Mouse (Mus musculus) cortical plate, adult 2 months (tissue): ENCODE results near the gene Gfpt2. TPM values are rescaled to one million over a fixed set of nuclear protein-coding genes. Genes with fewer than 3 reads are reported as not detected.
"Not testable (repeated sequence)": the region's sequence is repeated elsewhere in the genome, so short reads cannot be mapped to it uniquely, and the experiment has no call there.

Experiments used
- H3K27ac ChIP-seq: fragments of 200-500 bp; 2 replicates; pipeline ENCODE4 v1.5.1; 2012; ENCODE audit warnings: low read length, control low read depth, inconsistent platforms; ENCODE audit not compliant: insufficient read depth
- H3K4me1 ChIP-seq: fragments of 200-500 bp; 2 replicates; pipeline ENCODE4 v1.6.1; 2011; ENCODE audit warnings: low read length; ENCODE audit not compliant: control insufficient read depth, insufficient read depth
- H3K4me3 ChIP-seq: fragments of 200-500 bp; 2 replicates; pipeline ENCODE4 v1.5.1; 2011; ENCODE audit warnings: mild to moderate bottlenecking, low read length, control low read depth; ENCODE audit not compliant: insufficient read depth
- CTCF ChIP-seq: fragments of 200-500 bp; IDR thresholded peaks from 2 replicates; pipeline ENCODE4 v1.5.1; 2011; ENCODE audit warnings: mild to moderate bottlenecking, control low read depth, low read length; ENCODE audit not compliant: insufficient read depth; ENCODE audit errors: extremely low read depth
- POLR2A ChIP-seq: fragments of 200-500 bp; IDR thresholded peaks from 2 replicates; pipeline ENCODE4 v1.6.1; 2011; ENCODE audit warnings: mild to moderate bottlenecking, low read length, control low read depth; ENCODE audit not compliant: insufficient read depth; ENCODE audit errors: extremely low read depth
- polyA plus RNA-seq: library from polyadenylated mRNA; depleted of rRNA; stranded (reverse); fragments of >200 nt; gene quantifications from 2 replicates; pipeline ENCODE4 v1.2.3, GENCODE M21; 2012

The Gfpt2 gene
- polyA plus RNA-seq, 1 experiment, result 11.4 TPM

DNA sequence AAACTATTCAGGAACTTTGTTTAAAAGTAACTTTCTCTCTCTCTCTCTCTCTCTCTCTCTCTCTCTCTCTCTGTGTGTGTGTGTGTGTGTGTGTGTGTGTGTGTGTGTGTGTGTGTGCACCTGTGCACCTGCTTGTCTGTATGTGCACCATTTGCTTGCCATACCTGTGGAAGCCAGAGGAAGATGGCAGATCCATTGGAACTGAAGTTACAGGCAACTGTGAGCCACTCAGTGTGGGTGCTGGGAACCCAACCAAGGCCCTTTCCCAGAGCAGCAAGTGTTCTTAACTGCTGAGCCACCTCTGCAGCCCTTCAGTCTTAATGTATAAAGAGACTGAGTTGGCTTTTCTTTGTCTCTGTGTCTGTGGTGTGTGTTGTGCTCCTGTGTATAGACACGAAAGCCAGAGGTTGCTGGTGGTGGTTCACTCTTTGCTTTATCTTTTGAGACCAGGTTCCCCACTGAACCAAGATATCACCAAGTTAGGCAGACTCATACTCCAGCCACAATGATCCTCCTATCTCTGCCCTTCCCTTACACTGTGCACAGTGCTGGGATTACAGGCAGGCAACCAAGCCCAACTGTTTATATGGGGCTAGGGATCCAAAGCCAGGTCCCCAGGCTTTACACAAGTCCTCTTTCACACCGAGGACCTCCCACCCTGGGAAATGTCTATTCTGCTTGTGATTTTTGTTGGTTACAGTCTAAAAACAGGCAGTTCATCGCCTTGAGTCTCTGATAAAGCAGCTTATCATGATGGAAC is 28.4 kb upstream of the Gfpt2 start:
- no peak overlapping the region for H3K4me3 ChIP-seq
- no peak overlapping the region for H3K27ac ChIP-seq
- no peak for TF ChIP-seq POLR2A
- TF ChIP-seq CTCF, result no peak
- H3K4me1 ChIP-seq, result no peaks in the 10 kb centered on the region

DNA sequence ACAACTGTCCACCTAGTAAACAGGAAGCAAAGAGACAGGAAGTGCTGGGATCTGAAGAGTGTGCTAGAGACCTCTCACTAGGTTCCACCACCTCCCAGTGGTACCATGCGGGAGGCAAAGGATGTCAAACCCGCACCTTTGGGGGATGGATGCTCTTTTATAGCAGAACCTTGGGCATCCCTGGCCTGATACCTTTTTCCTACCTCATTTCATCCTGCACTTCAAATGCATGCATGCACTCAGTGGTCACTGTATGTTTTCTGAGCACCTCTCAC is 27.9 kb upstream of the Gfpt2 start:
- Histone ChIP-seq H3K27ac (no peak overlapping the region), H3K4me3 (no peak overlapping the region), H3K4me1 (no peaks in the 10 kb centered on the region)
- no peak for TF ChIP-seq CTCF
- TF ChIP-seq POLR2A, result no peak

DNA sequence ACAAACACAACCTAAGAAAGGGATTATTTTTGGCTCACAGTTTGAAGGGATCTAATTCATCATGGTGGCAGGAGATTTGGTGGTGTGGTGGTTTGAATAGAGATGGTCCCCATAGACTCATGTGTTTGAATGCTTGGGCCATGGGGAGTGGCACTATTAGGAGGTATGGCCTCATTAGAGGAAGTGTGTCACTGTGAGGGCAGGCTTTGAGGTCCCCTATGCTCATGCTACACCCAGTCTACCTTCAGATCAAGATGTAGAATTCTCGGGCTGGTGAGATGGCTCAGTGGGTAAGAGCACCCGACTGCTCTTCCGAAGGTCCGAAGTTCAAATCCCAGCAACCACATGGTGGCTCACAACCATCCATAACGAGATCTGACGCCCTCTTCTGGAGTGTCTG is 26.5 kb upstream of the Gfpt2 start:
- H3K27ac ChIP-seq, H3K4me3 ChIP-seq, H3K4me1 ChIP-seq: not testable (repeated sequence)

DNA sequence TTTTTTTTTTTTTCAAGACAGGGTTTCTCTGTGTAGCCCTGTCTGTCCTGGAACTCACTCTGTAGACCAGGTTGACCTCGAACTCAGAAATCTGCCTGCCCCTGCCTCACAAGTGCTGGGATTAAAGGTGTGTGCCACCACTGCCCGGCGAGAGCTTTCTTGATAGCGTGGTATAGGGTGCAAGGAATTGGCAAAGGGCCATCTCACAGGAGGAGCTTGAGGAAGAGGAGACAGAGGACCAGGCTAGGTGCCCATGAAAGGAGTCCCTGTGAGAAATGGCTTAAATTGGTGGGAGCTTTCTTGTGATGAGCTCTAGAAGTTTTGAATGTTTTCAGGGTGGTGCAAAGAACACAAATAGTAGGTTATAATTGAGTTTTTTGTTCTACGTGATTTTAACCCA is 25.2 kb upstream of the Gfpt2 start:
- Histone ChIP-seq H3K4me3 (no peak overlapping the region), H3K27ac (no peak overlapping the region), H3K4me1 (no peaks in the 10 kb centered on the region)
- no peak for TF ChIP-seq POLR2A
- TF ChIP-seq CTCF, result no peak

DNA sequence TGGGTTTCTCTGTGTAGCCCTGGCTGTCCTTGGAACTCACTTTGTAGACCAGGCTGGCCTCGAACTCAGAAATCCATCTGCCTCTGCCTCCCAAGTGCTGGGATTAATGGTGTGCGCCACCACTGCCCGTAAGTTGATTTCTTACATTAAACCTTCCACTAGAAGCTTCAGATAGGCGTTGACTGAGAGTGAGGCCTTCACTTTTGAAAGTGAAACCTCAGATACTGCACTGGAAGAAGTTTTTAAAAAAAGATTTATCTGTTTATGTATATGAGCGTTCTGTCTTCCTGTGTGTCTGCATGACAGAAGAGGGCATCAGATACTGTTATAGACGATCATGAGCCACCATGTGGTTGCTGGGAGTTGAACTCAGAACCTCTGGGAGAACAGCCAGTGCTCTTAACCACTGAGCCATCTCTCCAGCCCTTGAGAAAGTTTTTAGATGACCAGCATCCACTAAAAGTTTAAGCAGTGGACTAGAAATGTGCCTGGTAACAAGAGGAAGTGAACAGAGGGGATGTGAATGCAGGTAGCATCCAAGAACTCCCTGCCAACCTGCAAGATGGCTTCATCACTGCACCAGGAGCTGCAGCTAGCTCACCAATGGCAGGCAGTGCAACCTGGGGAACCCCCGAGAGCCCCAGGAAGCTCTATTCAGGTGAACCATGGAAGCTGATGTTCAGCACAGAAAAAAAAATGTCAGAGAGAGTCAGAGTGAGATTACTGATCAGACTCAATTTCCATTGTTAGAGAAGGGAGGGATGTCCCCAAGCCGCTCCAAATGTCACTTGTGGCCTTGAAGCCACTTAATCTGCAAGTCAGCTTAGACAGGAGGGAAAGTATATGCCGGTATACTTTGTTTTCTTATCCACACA is 23.1 kb upstream of the Gfpt2 start:
- TF ChIP-seq POLR2A (no peak), CTCF (no peak)
- no peaks in the 10 kb centered on the region for H3K4me1 ChIP-seq
- no peak overlapping the region for H3K27ac ChIP-seq
- H3K4me3 ChIP-seq, result no peak overlapping the region

DNA sequence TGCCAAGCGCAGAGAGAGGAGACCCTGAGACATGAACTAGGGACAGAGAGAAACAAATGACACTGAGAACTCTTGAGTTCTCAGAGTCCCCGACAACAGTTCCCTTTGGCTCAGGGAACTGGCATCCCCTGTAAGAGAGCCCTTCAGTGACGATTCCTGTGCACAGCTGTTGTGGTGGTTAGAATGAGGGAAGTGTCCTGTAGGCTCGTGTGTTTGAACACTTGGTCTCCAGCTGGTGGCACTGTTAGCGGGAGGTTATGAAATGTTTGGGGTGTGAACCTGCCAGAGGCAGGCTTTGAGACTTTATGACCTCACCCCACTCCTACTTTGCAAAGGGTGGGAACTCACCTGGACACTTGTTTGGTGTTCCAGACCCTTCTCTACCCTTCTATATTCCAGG is 21.7 kb upstream of the Gfpt2 start:
- no peak overlapping the region for H3K27ac ChIP-seq
- TF ChIP-seq CTCF (no peak), POLR2A (no peak)
- H3K4me3 ChIP-seq, result no peak overlapping the region
- no peaks in the 10 kb centered on the region for H3K4me1 ChIP-seq

DNA sequence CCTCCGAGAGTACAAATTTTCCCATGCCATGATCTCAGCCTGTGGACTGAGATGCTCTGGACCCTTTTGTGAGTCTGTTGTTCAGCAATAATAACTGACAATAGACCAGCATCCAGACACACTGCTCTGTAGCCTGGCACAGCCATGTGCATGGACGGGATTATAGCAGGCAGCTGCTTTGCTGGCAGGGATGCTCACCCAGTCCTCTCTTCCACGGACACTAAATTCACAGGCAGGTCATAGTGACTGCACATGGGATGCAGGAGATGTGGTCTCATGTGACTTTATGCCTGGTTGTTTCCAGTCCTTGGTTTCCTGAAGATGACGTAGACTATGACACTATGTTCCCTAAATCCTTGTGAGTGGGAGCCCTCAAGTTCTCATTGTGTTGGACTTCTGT is 19.1 kb upstream of the Gfpt2 start:
- no peaks in the 10 kb centered on the region for H3K4me1 ChIP-seq
- H3K27ac ChIP-seq, result no peak overlapping the region
- H3K4me3 ChIP-seq, result no peak overlapping the region
- TF ChIP-seq POLR2A (no peak), CTCF (no peak)

DNA sequence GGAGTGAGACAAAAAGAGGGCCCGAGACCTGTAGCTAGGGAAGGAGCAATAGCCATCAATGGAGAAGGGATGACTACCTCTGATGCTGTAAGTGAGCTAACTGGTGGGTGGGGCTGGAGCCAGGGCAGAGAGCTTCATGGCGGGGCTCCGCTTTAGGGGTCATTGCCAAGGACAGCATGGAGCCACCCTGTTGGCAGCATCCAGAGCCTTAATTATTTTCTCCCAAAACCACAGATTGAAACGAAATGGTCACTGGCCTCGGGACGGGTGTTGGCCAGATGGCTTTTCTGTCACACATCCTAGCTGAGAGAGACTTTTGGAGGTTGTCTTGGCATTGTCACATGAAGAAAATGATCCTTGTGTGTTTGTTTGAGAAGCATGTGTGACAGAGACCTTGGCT is 15.1 kb upstream of the Gfpt2 start:
- no peak overlapping the region for H3K4me3 ChIP-seq
- H3K27ac ChIP-seq, result no peak overlapping the region
- TF ChIP-seq CTCF (no peak), POLR2A (no peak)
- H3K4me1 ChIP-seq, result no peaks in the 10 kb centered on the region

DNA sequence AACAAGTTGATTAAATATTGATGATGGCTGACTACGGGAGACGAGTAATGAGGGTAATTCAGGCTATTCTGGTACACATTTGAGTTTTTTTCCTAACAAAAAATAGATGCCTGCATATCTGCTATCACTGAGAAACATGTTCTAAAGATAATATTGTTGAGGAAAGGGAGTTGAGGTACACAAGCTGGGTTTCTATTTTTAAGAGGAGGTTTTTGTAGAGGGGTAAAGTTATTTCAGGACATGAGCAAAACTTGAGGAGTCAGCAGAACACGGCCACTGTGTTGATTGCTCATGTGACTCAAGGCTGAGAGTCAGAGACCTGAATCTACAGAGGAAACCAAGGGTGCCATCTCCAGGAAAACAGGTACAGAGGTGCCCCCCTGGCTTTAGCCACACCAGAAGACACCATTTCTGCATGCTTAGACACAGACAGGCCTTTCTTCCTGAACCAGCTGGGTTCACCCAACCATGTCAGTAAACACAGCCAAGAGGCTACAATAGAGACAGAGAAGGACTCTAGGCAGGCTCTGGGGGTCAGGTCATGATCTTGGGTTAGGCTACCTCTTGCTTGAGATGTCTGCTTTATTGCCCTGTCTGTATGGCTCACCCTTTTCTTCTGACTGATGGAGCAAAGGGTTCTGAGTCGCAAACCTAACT is 13.7 kb upstream of the Gfpt2 start:
- H3K4me3 ChIP-seq, result no peak overlapping the region
- H3K4me1 ChIP-seq, result no peaks in the 10 kb centered on the region
- TF ChIP-seq CTCF, result no peak
- no peak for TF ChIP-seq POLR2A
- H3K27ac ChIP-seq, result no peak overlapping the region
